Mouse (Mus musculus) layer of hippocampus, postnatal 25 days (tissue): ENCODE measurements around the gene Sox13. TPM values are rescaled to one million over a fixed set of nuclear protein-coding genes. Genes with fewer than 3 reads are reported as not detected.

ENCODE experiments used
- DNase-seq, 2 experiments: peaks; one replicate each; pipeline ENCODE4 v3.0.0; 2022; ENCODE audit warnings: mixed read lengths in 2 of 2, low spot score in 1 of 2; ENCODE audit errors: extremely low spot score in 1 of 2
- total RNA-seq, 2 experiments: library from RNA; stranded (reverse); gene quantifications; 2 replicates each; pipeline ENCODE4 v1.2.3; 2021

The Sox13 gene
- total RNA-seq, 2 experiments from 2014 or later = 7.4 to 9.6 TPM

DNA sequence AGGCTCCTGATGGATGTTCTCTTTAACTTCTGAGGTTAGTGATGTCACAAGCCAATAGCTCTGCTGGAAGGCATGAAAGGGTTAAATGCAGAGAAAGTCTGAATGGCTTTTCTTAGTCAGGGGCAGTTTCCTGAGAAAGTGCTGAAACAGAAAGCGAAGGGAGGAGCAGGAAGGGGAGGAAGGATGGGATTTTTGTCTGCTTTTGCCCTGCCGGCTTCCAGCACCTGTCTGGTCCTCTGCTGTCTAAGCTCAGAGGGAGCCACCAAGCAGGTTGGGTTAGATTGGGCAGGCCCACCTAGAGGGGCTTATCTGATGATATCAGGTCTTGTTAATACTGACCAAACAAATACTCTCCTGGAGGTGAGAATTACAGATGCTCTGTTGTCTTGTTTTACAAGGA, 8.4 kb upstream of the Sox13 start:
- DNase-seq = no peak

DNA sequence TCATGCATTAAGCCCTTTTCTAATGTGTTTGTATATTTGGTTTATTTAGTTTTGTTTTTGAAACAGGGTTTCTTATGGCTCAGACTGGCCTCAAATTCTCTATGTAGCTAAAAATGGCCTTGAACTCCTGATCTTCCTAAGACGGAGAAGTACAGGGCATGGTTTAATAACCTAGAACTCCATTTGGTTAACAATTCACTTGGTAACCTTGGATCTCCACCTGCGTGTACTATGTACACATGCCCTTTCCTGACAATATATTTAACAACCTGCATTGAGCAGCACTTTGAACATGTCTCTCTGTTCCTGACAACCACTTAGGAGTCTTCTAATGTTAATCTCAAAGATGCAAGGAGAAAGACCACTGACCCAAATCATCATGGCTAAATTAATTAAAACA, 7.0 kb upstream of the Sox13 start:
- DNase-seq = no peak

DNA sequence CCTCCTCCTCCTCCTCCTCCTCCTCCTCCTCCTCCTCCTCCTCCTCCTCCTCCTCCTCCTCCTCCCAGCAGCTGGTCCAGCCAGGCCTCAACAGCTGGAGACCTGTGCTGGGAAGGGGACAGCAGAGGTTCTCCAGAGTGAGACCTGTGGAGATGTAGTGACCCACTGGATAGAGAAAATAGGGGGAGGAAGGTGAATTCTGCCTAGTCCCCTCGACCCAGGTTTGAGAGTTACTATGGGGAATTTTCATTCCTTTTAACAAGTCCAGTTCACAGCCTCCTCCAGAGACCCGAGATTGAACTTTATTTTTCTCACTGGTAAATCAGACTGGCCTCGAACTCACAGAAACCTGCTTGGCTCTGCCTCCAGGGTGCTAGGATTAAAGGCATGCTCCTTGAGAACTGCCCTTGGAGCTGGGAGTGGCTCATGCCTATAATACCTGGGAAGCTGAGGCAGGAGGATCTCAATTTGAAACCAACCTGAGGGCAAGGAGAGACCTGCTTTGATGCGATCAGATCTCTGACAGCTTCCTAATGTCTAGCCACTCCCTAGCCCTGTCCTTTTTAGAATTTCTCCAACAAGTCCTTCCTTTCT, 467 bp upstream of the Sox13 start:
- DNase-seq = no peak

DNA sequence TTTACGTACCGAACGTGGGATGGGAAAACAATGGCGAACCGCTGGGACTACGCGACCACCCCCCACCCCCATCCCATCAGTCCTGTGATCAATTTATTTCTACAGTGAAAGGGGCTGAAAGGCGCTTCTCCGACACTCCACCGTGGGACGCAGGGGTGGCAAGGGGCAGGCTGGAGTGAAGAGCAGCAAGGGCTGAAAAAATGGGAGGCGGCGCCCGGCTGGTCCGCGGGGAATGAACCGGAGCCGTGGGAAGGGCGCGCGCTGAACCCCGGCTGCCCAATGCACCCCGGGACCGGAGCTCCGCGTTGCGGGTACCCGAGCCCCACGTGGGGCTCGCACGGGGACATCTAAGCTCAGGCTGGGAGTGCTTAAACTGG, 1.0 kb downstream of the Sox13 start:
- no peak for DNase-seq

DNA sequence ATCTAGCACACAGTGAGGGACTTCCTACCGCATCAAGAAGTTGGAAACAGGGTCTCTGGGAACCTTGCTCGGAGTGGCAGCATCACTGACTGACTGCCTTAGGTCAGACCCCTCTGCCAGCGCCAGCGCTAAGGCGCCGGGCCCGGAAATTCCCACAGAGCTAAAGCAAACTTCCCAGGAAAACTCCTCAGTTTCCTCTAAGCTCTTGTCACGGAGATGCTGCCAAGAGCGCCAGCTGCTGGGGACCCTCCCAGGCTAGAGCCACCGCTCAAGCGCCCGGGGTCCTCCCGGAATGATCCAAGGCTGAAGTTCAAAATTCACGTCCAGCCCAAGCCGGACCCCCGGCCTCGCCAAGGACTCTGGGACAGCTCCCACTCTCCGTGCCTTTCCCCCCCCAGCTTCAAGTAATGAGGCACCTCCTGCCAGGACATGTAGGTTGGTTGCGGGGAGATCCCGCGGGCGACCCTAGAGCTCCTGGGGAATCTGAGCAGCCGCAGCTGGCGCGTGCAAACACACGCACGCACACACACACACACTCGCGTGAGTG, 1.5 kb downstream of the Sox13 start:
- no peak for DNase-seq

DNA sequence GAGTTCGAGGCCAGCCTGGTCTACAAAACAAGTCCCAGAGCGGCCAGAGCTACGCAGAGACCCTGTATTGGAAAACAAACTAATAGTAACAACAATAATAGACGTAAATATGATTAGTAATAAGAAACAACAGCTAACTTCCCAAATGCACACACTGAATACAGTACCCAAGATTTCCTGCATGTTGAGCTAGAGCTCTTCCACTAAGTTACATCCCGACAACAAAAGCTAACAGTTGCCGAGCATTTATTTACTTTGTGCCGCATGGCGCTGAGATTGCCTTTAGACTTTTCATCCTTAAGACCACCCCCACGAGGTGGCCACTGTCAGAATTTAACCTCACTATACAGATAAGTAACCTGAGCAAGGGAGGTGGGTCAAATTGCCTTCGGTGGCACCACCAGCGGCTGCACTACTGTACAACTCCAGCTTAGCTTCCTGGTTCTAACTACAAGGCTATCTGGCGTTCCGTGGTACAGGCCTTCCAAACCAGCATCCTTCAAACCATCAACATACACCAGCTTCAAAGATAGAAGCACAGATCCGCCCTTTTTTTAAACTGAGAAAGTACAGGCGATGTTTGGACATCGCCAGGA, 2.1 kb downstream of the Sox13 start:
- DNase-seq = no peak

DNA sequence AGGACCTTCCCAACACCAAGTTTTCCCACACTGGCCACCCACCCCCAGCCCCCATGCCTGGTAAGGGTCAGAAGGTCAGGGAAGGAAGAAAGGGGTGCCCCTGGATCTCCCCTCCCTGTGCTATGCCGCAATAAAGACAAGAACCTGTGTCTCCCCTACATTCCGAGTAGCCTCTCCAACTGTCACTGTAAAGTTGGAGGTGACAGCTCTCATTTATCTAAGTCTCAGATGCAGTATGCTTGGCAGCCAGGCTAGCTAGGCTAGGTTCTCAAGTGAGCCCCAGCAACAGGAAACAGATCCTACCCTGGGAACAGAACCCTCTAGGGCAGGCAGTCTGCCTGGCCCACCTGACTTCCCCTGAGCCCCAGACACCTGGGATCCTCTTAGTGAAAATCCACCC, 3.1 kb downstream of the Sox13 start:
- DNase-seq = no peak

DNA sequence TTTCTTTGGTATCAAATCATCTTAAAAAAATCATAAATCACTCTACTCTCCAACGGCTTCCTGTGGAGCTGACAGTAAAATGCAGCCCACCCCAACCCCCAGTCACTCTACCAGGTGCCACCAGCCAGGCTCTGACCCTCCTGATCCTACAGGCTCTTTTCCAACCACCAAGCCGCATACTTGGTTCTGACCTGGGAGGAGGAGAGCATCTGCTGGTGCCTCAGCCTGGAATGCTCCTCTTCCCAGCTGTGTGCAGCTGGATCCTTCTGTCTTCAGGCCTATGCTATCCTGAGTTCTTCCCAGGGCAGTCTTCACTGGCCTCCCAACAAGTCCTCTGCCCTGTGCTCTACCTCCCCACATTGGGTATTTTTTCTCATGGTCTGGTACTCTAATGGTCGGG, 3.7 kb downstream of the Sox13 start:
- DNase-seq = no peak

DNA sequence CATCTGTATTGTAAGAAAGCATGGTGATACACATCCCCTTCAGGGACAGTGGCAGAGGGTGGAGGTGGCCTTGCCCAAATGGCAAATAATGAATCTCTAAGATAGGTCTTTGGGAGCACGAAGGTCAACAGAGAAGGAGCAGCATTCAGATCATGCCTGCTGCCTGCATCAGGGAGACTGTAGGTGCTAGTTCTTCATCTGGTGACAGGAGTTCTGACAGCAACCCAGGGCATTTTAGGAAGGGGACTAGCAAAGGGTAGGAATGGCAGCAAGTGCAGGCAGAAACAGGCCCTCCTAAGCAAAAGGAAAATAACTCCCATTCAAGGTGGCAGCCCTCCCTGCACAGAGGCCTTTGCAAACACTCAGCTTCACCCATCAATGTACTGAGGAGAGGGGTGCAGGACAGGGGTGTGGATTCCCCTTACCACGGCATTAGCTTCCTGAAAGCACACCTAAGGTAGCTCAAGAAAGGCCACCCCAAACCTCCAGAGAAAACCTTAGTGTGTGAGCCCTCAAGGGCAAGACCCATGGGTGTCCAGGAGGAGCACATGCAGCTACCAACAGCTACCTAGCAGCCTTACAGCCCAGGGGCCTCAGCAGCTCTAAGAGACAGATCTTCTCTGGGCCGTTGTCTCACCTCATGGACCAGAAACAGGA, 4.9 kb downstream of the Sox13 start:
- no peak for DNase-seq

DNA sequence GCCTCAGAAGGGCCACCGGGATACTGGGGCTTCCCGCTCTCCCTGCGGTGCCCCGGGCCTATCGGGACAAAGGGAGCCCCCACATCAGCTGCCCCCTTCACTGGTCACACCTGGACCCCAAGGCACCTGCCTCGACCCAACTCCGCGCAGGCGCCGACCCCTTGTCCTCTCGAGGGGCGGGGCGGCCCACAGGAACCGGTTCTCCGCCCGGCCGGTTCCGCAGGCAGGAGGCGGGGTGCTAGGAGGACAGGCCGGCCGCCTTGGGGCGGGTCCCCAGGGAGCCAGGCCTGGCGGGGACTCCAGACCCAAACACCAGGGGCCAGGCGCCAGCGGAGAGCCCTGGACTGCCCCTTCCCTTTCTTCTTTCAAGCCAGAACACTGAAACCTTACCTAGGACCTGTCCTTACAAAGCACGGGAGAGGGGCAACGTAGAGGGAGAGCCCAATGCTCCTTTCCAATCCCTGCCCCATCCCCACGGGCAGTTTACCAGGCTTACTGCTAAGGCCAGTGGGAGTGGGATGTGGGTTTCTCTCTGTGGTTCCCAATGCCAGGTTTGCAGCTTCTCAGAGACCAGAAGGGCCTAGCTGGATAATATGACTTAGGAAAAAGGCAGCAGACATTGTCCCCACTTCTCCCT, 5.9 kb downstream of the Sox13 start:
- DNase-seq = no peak

DNA sequence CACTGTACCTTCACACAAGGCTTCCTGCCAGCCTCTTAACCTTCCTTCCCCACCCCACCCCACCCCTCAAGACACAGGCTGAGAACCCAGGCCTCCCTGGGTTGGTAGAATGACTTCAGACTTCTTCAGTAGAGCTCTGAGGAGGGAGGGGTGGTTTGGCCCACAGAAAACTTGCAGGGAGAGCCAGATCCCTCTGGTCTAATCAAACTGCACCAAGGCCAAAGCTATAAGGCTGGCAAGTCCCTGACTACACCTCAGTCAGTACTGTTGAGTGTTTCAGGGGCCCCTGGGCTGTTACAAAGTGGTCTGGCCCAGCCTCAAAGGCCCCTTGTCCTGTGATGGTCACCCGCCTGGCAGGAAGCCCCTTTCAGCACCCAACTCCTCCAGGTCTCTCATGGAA, 6.6 kb downstream of the Sox13 start:
- DNase-seq = no peak

DNA sequence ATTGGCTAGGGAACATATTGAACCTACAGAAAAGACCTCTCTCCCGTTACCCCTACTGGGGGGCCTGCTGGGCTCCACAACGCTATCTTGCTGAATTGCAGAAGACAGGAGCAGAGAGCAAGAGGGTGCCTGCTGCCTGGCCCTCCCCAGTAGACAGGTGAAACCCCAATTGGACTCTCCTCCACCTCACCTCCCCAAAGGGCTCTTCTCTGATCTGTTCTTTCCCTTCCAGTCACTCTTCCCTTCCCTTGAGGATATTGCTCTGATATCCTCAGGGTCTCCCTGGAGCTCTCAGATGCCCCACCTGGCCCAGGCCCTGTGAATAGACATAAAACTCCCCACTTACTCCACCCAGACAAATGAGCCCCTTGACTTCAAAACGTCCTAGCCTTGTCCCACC, 7.1 kb downstream of the Sox13 start:
- no peak for DNase-seq

DNA sequence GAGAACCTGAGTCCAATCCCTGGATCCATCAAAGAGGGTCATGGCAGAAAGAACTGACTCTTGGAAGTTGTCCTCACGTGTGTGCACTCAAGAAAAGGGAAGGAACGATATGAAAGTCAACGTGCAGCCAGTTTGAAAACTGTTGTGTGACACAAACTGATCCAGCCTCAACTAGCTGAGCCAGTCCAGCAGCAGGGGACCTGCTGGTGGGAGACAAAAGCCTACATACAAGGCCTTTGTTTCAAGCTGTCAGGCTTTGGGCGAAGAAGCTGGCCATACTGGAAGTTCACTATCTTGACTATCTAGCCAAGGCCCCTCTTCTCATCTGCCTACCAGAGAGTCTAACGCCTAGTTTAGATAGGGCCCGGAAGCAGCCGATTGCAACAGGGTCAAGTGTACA, 7.7 kb downstream of the Sox13 start:
- DNase-seq = no peak

DNA sequence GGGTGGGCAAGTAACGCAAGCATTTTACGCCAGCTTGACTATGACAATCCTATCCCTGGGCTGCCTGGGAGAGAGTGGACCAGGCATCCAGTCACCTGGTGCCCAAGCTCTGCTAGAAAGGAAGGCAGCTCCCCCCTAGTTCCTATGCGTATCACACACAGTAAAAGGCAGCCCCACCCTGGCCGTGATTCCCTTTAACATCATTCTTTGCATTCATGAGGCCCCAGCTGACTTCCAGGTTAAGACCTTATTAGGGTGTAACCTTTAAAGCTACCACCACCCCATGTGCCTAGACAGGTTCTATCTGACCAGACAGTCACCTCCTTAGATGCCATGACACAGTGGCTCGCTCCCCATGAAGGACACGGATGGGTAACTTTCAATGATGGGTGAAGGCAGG, 8.7 kb downstream of the Sox13 start:
- no peak for DNase-seq

DNA sequence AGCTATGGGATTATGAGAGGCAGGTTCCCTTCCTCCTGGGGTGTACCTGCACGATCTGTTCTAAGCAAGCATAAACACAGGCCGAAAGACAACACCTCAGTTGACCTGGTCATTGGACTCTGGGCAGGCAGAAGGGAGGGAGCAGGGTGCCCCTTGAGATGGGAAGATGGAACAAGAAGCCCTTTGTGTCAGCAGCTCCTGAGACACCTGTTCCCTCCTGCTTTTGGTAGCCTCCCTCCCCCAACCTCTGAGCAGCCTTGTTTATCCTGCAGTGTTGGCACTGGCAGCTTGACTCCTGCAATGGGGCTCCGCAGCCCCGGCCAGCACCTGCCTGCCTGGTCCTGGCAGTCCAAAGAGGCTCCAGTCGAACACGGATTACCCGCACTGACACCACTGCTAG, 9.1 kb downstream of the Sox13 start:
- no peak for DNase-seq

DNA sequence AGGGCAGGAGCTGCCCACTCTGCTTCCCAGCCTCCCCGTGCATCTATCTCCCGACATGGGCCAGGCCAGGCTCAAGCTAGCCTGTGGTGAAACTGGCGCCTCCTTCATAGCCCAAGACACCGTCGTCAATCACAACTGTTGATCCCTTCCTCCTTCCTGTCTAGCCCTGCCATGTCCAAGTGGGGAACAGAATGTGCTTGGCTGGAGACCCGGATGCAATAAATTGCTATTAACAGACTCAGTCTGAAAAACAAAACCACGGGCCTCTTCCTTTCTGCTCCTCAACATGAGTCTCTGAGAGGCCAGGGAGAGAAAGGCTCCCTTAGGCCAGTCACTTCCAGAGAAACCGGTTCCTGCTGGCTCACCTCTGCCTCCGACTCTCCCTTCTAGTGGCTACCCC, 11.2 kb downstream of the Sox13 start:
- DNase-seq = no peak

DNA sequence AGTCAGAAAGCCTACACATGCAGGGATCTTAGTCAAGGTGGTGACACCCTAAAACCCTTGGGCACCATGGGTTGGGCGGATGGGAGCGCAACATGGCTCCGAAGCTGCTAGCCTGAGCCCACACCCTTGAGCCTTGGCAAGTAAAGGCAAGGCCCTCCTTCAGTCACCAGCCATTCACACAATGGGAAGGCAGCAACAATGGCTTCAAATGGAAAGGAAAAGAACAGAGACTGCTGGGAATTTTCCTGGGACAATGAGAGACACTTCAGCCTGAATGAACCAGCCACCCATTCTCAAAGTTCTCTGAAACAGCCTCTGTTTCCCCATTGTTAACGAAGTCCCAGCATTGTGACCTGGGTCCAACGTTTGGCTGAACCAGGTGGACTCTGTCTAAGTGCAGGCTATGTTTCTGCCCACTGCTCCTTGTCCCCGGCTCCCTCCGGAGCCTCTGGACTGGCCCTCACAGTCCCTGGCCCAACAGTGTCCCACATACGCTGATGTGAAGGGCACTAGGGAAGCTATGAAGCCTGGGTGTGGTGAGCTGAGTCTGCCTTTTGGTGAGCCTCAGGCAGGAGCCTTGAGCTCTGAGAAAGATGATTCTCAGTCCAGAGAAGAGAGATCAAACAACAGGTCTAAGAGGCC, 12.6 kb downstream of the Sox13 start:
- DNase-seq = no peak

DNA sequence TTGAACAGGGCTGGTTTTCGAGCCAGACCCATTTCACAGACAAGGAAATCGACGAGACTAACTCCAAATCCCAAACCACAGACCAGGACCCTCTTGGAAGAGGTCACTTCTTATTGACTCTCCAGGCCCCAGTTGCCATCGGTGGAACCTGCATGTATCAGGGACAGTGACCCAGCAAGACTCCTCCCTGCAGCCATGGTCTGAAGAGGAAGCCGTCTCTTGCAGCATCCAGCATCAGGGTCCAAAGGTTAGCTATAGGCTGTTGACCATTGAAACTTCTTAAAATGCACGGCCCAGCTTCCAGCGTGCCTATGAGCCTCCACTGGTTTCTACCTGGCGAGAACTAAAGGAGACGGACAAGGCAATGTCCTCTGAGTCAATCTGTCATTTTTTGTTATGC, 14.4 kb downstream of the Sox13 start:
- no peak for DNase-seq

DNA sequence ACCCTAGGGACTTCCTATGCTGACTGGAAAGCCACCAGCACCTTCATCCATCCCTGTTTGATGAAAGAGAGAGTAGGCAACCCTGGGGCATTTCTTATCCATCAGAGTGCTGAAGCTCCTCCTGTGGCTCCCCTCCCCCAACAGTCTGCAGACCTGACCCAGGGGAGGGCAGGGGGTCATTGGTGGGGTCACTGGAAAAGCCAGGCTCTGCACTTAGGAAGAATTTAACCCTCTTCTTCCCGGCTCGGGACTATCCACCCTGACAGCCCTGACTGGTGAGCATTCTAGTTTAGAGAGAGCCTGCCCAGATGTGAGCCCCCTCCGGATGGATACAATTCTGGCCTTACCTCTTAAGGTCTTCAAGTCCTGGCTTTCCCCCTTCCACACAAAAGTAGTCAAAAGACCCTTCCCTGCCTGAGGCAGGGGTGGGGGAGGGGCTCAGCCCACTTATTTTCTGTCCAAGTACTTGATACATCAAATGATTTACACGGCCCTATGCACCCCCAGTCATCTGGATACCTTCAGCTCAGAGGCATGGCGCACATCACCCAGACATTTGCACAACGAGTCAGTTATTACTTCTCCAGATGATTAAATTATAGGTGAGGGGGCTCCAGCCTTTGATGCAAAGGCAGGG, 15.2 kb downstream of the Sox13 start:
- DNase-seq = no peak

DNA sequence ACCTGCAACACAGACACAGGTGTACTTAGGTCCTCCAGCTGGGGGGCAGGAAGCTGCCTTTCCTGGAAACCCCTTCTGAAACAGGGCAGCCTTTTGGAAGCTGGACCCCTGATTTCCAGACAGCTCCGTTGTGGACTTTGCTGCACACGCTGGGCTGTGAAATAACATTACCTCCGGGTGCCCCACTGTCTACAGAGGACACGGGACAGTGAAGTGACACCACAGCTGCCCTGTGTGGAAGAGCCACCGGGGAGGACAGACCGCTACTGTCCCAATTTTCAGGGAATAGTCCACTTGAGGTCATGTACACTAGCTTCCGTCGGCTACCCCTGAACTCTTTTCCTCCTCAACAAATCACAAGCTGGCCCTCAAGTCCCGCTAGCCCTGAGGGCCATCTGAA, 15.9 kb downstream of the Sox13 start:
- DNase-seq = no peak

DNA sequence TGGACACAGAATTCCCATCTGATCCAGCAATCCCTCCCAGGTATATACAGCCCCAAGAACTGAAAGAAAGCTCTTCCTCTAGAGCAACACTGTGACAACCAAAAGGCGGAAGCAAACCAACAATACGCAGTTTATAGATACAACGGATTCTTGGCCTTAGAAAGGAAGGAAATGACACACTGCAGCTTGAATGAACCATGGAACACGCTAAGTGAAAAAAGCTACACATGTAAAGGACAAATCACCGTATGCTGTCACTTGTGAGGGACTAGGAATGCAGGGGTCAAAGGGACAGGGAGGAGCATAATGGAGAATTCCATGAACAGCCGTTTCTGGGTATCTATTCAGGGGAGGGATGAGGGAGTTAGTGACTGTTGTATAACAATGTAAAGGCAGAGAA, 16.7 kb downstream of the Sox13 start:
- no peak for DNase-seq
